Mouse (Mus musculus) ES-Bruce4 (cell line): ENCODE results near the gene Ptbp3. TPM values are rescaled to one million over a fixed set of nuclear protein-coding genes. Genes with fewer than 3 reads are reported as not detected.

ENCODE experiments used
- H3K27ac ChIP-seq: 2 replicates; pipeline ENCODE4 v1.5.1; 2012; ENCODE audit warnings: low read length, inconsistent platforms; ENCODE audit not compliant: insufficient read depth
- H3K27me3 ChIP-seq: 2 replicates; pipeline ENCODE4 v1.6.1; 2012; ENCODE audit warnings: mild to moderate bottlenecking, low read length, inconsistent platforms; ENCODE audit not compliant: control insufficient read depth, poor library complexity, insufficient read depth, severe bottlenecking
- H3K36me3 ChIP-seq: 2 replicates; pipeline ENCODE4 v1.6.1; 2012; ENCODE audit warnings: inconsistent platforms, mild to moderate bottlenecking, low read length, moderate library complexity; ENCODE audit not compliant: control insufficient read depth, poor library complexity, insufficient read depth, severe bottlenecking
- H3K4me1 ChIP-seq: one replicate; pipeline ENCODE4 v1.8.1; 2011; ENCODE audit warnings: low read length; ENCODE audit not compliant: control insufficient read depth, insufficient read depth
- H3K4me3 ChIP-seq: 2 replicates; pipeline ENCODE4 v1.5.1; 2011; ENCODE audit warnings: low read depth, mild to moderate bottlenecking, low read length
- H3K9ac ChIP-seq: 2 replicates; pipeline ENCODE4 v1.6.1; 2012; ENCODE audit warnings: low read depth, mild to moderate bottlenecking, inconsistent platforms; ENCODE audit not compliant: poor library complexity, severe bottlenecking
- H3K9me3 ChIP-seq: replicated peaks from 2 replicates; pipeline ENCODE4 v1.6.1; 2012; ENCODE audit warnings: mild to moderate bottlenecking, low read length, inconsistent platforms; ENCODE audit not compliant: control insufficient read depth, poor library complexity, insufficient read depth, severe bottlenecking
- CTCF ChIP-seq: IDR thresholded peaks from one replicate; pipeline ENCODE4 v1.8.1; 2011; ENCODE audit warnings: low read depth, low read length
- EP300 ChIP-seq: IDR thresholded peaks from 2 replicates; pipeline ENCODE4 v1.6.1; 2011; ENCODE audit warnings: low read depth, low read length; ENCODE audit not compliant: insufficient read depth
- POLR2A ChIP-seq: IDR thresholded peaks from one replicate; pipeline ENCODE4 v1.8.1; 2011; ENCODE audit warnings: low read length; ENCODE audit not compliant: insufficient read depth
- polyA plus RNA-seq: library from polyadenylated mRNA; stranded (reverse); fragments of >200 nt; gene quantifications from 2 replicates; pipeline ENCODE4 v1.2.4, GENCODE M21; 2011; ENCODE audit warnings: low read depth; ENCODE audit not compliant: missing spikeins, insufficient read depth, insufficient read length

Gene Ptbp3
- polyA plus RNA-seq, 1 experiment, result 113 TPM

DNA sequence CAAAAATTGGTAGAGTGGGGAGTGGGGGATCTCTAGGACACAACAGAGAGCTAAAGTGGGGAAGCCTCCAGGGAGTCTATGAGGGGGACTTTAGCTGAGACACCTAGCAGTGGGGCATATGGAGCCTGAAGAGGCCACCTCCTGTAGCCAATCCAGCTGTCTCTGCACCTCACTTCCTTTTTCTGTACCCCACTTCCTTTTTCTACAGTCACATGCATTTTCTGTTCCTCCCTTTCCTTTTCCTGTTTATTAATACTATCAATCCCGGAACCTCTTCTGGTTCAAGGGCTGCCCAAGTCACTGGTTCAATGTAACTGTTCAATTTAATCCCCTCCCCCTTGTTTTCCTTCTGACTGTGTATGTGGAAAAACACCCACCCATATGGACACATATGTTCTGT, 107.9 kb downstream of the Ptbp3 start:
- H3K27me3 ChIP-seq, result peaks cover 14% of the 10 kb centered on the region
- no peaks in the 10 kb centered on the region for H3K9me3 ChIP-seq
- H3K9ac ChIP-seq, result no peak overlapping the region
- TF ChIP-seq POLR2A, result no peak
- no peak for TF ChIP-seq EP300
- TF ChIP-seq CTCF, result no peak
- H3K36me3 ChIP-seq, result no peaks in the 10 kb centered on the region
- no peak overlapping the region for H3K4me3 ChIP-seq
- H3K27ac ChIP-seq, result no peak overlapping the region
- H3K4me1 ChIP-seq, result no peaks in the 10 kb centered on the region

DNA sequence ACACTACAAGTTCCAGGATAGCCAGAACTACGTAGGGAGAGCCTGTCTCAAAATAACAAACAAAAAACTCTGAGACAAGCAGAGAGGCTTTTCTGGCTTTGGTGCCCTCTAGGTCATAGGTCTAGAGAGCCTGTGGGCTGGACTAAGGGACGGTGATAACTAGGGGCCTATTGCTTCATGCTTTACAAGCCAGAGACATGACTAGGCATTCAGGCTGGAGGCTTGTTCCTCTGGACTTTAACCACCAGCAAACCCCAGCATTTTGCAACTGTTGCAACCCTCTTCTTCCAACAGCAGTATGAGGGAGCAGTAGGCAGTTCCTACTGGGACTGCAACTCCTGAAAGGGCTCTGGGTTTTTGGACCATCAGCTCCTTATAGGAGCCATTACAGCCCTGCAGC, 109.2 kb downstream of the Ptbp3 start:
- Histone ChIP-seq H3K36me3 (no peaks in the 10 kb centered on the region), H3K4me3 (no peak overlapping the region), H3K27ac (no peak overlapping the region), H3K9me3 (no peaks in the 10 kb centered on the region), H3K4me1 (no peaks in the 10 kb centered on the region), H3K27me3 (peaks cover 14% of the 10 kb centered on the region), H3K9ac (no peak overlapping the region)
- TF ChIP-seq CTCF (no peak), EP300 (no peak), POLR2A (no peak)

DNA sequence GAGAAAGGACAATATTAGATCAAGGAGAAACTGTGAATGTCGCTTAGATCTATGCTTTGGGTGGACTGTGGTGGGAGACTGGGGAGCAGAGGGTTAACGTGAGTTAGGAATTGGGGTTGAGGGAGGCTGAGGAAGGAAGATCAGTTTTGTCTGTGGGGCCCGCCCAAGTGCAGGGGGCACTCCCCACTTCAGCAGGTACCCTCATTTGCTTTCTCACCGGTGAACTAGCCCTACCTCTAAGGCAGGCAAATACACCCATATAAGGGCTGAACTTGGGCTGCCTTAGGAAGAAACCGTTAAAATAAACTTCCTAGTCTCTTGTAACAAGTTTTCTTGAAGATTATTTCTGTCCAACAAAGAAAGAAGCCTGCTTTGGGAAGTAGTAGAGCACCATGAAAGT, 110.1 kb downstream of the Ptbp3 start:
- no peak overlapping the region for H3K4me3 ChIP-seq
- no peaks in the 10 kb centered on the region for H3K36me3 ChIP-seq
- H3K9me3 ChIP-seq, result no peaks in the 10 kb centered on the region
- no peak overlapping the region for H3K27ac ChIP-seq
- TF ChIP-seq POLR2A, result no peak
- TF ChIP-seq EP300, result no peak
- no peak for TF ChIP-seq CTCF
- no peak overlapping the region for H3K9ac ChIP-seq
- peaks cover 14% of the 10 kb centered on the region for H3K27me3 ChIP-seq
- H3K4me1 ChIP-seq, result no peaks in the 10 kb centered on the region

DNA sequence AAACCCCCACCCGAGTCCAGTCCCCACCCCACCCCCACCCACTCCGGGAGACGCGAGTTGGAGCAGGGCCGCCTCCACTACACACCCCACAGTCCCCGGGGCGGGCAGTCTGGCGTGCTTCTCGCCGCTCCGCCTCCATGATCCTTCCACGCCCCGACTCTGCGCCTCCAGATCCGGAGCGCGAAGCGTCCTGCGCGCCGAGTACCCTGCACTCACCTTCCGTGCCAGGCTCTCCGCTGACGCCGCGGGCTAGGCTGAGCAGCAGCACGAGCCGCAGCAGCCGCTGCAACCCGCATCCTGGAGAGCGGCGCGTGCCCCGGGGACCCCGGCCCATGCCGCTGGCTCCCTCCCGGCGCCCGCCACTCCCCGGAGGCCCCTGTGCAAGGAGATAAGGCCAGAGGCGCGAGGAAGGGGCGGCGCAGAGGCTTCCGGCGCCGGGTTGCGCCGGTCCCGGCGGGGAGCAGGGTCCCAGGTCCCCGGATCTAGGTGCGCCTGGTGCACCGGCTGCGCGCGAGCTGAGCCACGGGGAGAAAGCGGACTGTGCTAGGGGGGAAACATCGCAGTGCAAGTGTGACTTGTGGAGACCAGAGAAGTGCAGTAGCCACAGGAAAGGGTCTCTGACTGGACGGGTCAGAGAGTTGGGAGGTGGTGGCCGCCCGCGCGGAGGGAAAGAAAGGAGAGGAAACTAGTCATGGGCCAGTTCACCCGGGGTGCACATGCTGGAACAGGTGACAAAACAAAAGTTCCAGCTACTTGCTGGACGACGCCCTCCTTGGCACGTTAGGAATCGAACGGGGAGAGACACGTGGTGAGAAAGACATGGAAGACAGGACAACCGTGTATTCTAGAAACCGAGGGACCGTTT, 110.9 kb downstream of the Ptbp3 start, which contains the start of gene Susd1:
Gene Susd1, minus strand, starts transcription at position 644 of the 865 bp plus-strand sequence.
- TF ChIP-seq CTCF (no peak), EP300 (no peak), POLR2A (no peak)
- Histone ChIP-seq H3K27ac (no peak within 1 kb of the TSS), H3K27me3 (peaks cover 14% of the 10 kb centered on the region)

DNA sequence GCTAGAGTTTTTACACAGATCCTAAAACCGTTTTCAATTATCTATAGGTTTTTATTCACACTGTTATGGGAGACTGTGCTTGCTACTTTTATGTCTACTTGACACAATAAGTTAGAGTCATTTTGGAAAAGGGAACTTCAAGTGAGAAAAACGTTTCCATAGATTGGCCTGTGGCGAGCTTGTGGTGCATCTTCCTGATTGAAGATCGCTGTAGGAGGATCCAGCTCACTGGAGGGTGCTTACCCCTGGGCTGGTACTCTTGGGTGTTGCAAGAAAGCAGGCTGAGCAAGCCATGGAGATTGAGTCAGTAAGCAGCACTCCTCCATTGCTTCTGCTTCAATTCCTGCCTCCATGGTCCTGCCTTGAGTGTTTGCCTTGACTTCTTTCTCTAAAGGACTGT, 113.2 kb downstream of the Ptbp3 start:
- H3K4me1 ChIP-seq, result no peaks in the 10 kb centered on the region
- TF ChIP-seq EP300 (no peak), CTCF (no peak), POLR2A (no peak)
- no peak overlapping the region for H3K4me3 ChIP-seq
- H3K27ac ChIP-seq, result no peak overlapping the region
- H3K27me3 ChIP-seq, result peaks cover 14% of the 10 kb centered on the region
- H3K9me3 ChIP-seq, result no peaks in the 10 kb centered on the region
- H3K36me3 ChIP-seq, result no peaks in the 10 kb centered on the region
- H3K9ac ChIP-seq, result no peak overlapping the region

More for the DNA sequence above, 110.9 kb downstream of the Ptbp3 start, which contains the start of gene Susd1:
- Histone ChIP-seq H3K4me3 (peak within 1 kb of the TSS; percentile 75), H3K9ac (peak within 1 kb of the TSS; percentile 78), H3K36me3 (no peaks in the 10 kb centered on the region), H3K4me1 (no peaks in the 10 kb centered on the region), H3K9me3 (no peaks in the 10 kb centered on the region)

DNA sequence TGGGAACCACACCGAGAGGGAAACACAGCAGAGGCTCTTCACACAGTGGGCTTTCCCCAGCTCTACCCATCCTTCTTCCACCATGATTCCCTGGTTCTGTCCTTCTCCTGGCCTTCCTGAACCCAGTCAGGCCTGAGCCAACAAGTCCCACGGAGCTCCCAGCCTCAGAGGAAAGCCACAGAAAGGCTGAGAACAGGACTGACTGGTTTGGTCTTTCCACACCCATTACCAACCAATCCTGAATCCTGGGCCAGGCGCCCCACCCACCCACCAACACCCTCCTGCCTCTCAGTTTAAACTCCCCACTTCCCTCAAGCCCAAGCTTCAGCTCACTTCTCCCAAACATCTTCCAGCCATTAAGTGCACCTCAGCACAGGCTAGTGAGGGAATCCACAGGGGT, 115.1 kb downstream of the Ptbp3 start:
- TF ChIP-seq POLR2A (no peak), CTCF (no peak), EP300 (no peak)

More for the DNA sequence above, 115.1 kb downstream of the Ptbp3 start:
- Histone ChIP-seq H3K36me3 (no peaks in the 10 kb centered on the region), H3K27ac (no peak overlapping the region), H3K4me1 (no peaks in the 10 kb centered on the region), H3K4me3 (no peak overlapping the region), H3K9me3 (no peaks in the 10 kb centered on the region), H3K9ac (no peak overlapping the region), H3K27me3 (peaks cover 14% of the 10 kb centered on the region)
